In the genomic region with DNA sequence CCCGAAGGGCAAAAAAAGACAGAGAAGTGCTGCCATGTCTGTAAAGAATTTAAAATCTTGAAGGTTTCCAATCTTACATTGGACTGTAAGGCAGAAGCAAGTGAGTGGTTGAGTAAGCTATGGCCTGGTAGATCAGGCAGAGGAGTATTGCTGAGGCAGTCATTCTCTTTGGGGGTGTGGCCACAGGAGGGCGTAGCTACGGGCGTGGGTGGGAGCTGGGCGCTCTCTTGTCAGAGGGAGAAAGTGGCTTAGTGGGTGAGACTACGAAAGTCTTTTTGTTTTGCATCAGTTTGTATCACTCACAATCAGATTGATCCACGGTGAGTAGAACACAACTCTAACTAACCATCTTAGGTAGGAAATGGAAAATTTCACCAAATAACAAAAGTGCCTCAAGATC, we compare ENCODE assay signal across 11 mouse cellular contexts.
DNase-seq lines count a peak whose midpoint lies in the region; ATAC-seq and TF ChIP-seq lines count a peak whose summit lies in the region.
"Had no signal": no experiment of that assay in that cellular context is flagged by ENCODE, and none has a peak within 500 bp of the region (broad histone marks: within the 10 kb centered on the region; RNA-seq: fewer than 3 reads in every experiment).

No protein-coding gene starts in this region.

- peak; percentile 25 for DNase-seq in ZHBTc4 (ENCODE audit: low read depth, low spot score)
- peak; percentile 79 for DNase-seq in thymus, postnatal 25 days
- DNase-seq in gastrocnemius, postnatal 14 days, result no peak
- no peak for DNase-seq in heart, adult 2 months
- DNase-seq in cerebellum, adult 9-10 months, result no peak
- DNase-seq: adrenal gland, postnatal 25 days; heart, postnatal 36 days; kidney, adult 18-20 months had no signal

- peaks cover 2% of the 10 kb centered on the region; the same call in 1 of the 2 replicates for H3K4me1 ChIP-seq in heart, adult 2 months (ENCODE audit: control insufficient read depth, insufficient read depth, low read length)

- no peaks in the 10 kb centered on the region for H3K27me3 ChIP-seq in heart, adult 2 months (ENCODE audit: control insufficient read depth, insufficient read depth, low read length)
- H3K27me3 ChIP-seq: lung, embryonic 15.5 days had no signal

- TF ChIP-seq EP300 in heart, adult 2 months (IDR thresholded peaks at IDR 0.05; ENCODE audit: insufficient read depth, low read depth, low read length), result no peak

- no peak overlapping the region for H3K27ac ChIP-seq in heart, adult 2 months
- H3K27ac ChIP-seq: lung, embryonic 15.5 days had no signal

- no peak for TF ChIP-seq POLR2A in heart, adult 2 months (IDR thresholded peaks at IDR 0.05; ENCODE audit: insufficient read depth, low read depth, low read length)

- no peaks in the 10 kb centered on the region for H3K79me2 ChIP-seq in heart, adult 2 months (replicated peaks; ENCODE audit: control insufficient read depth, insufficient read depth, low read length)

- intact Hi-C loops in gastrocnemius, postnatal 14 days (cut with DNase I; ENCODE audit: low total_unique reads), result no loop called here
- intact Hi-C loops in heart, adult 2 months (cut with DNase I), result no loop called here

- no peak overlapping the region for H3K4me3 ChIP-seq in heart, adult 2 months
- H3K4me3 ChIP-seq: lung, embryonic 15.5 days had no signal

- H3K9ac ChIP-seq in heart, adult 2 months (ENCODE audit: low read depth, low read length), result no peak overlapping the region
- H3K9ac ChIP-seq: lung, embryonic 15.5 days had no signal

- peak; percentile 89 for ATAC-seq in inflammation-experienced regulatory T-cells, adult 6 months
- peak; percentile 34; the same call in 1 of the 2 replicates for ATAC-seq in neutrophil, adult 5-6 weeks (ENCODE audit: extremely low read depth, insufficient number of reproducible peaks, low FRiP score, poor library complexity, severe bottlenecking)

- WGBS in heart, adult 2 months, result 89% methylated on average over 7 of the region's 7 CpGs

- TF ChIP-seq CTCF in heart, adult 2 months (IDR thresholded peaks at IDR 0.05), result no peak

- H3K36me3 ChIP-seq in heart, adult 2 months (ENCODE audit: control insufficient read depth, insufficient read depth, low read length), result no peaks in the 10 kb centered on the region
- H3K36me3 ChIP-seq: lung, embryonic 15.5 days had no signal

Comparison
In these comparisons a context has a peak if more than half of its experiments do, and no peak if none do; other contexts are left out.
1. DNase-seq: peak in ZHBTc4 (single experiment) and thymus, postnatal 25 days (single experiment); none in gastrocnemius, postnatal 14 days (single experiment), heart, adult 2 months (0 of 2) and cerebellum, adult 9-10 months (single experiment).